Mouse (Mus musculus) liver, embryonic 11.5 days (tissue): ENCODE data around the gene Entpd2. TPM values are rescaled to one million over a fixed set of nuclear protein-coding genes. Genes with fewer than 3 reads are reported as not detected.

ENCODE experiments used
- microRNA-seq: library from miRNA; unstranded; fragments of <30 nt; microRNA quantifications from one replicate; pipeline ENCODE4, GENCODE M21; 2017; ENCODE audit warnings: borderline number of aligned reads
- polyA plus RNA-seq: library from polyadenylated mRNA; unstranded; fragments of >200 nt; fragmentation: Nextera tagmentation; extraction: Ambion mirVana; gene quantifications from 2 replicates; pipeline ENCODE4 v1.2.1, GENCODE M21; 2014

Entpd2 gene
- polyA plus RNA-seq, 1 experiment from 2014 or later, result 0.25 TPM

Small RNA genes within 50 kb of the gene (microRNA-seq; reads per million reads assigned to microRNA genes)
- gene Mir3087, result not detected

Other genes starting within 250 kb of the Entpd2 start
- gene Nrarp, start 215.1 kb upstream of the Entpd2 start, polyA plus RNA-seq, result 6.5 and 7.6 TPM in 2 replicates
- gene Tor4a, start 199.0 kb upstream of the Entpd2 start, polyA plus RNA-seq, result 12.1 and 13.1 TPM in 2 replicates
- gene Nelfb, start 184.4 kb upstream of the Entpd2 start, polyA plus RNA-seq, result 85.3 and 86.3 TPM in 2 replicates
- gene Stpg3, start 181.2 kb upstream of the Entpd2 start, polyA plus RNA-seq, result 0.29 TPM in 1 of 2 replicates, not detected in the other
- 0.45 TPM in 2 replicates for gene Fam166a, start 177.1 kb upstream of the Entpd2 start, polyA plus RNA-seq
- 823 and 870 TPM in 2 replicates for gene Tubb4b, start 171.2 kb upstream of the Entpd2 start, polyA plus RNA-seq
- gene Slc34a3, start 161.5 kb upstream of the Entpd2 start, polyA plus RNA-seq, result 0.07 TPM in 1 of 2 replicates, not detected in the other
- gene Rnf224, start 159.1 kb upstream of the Entpd2 start, polyA plus RNA-seq, result 0.10 and 0.21 TPM in 2 replicates
- gene Rnf208, start 153.6 kb upstream of the Entpd2 start, polyA plus RNA-seq, result 7.7 and 8.1 TPM in 2 replicates
- not detected in 2 replicates for gene Cysrt1, start 153.4 kb upstream of the Entpd2 start, polyA plus RNA-seq
- 6.3 and 6.8 TPM in 2 replicates for gene AL732309.1, start 149.0 kb upstream of the Entpd2 start, polyA plus RNA-seq
- gene Tmem203, start 140.4 kb upstream of the Entpd2 start, polyA plus RNA-seq, result 14.4 and 15.2 TPM in 2 replicates
- gene Tprn, start 133.3 kb upstream of the Entpd2 start, polyA plus RNA-seq, result 9.6 and 10.3 TPM in 2 replicates
- gene Ssna1, start 123.4 kb upstream of the Entpd2 start, polyA plus RNA-seq, result 233 and 237 TPM in 2 replicates
- gene Anapc2, start 123.4 kb upstream of the Entpd2 start, polyA plus RNA-seq, result 74.7 and 77.6 TPM in 2 replicates
- gene Tmem210, start 107.7 kb upstream of the Entpd2 start, polyA plus RNA-seq, result not detected in 2 replicates
- gene Lrrc26, start 106.0 kb upstream of the Entpd2 start, polyA plus RNA-seq, result not detected in 2 replicates
- 1.0 and 1.6 TPM in 2 replicates for gene Grin1, start 76.7 kb upstream of the Entpd2 start, polyA plus RNA-seq
- gene Man1b1, start 63.5 kb upstream of the Entpd2 start, polyA plus RNA-seq, result 48.3 and 62.9 TPM in 2 replicates
- gene Dpp7, start 39.5 kb upstream of the Entpd2 start, polyA plus RNA-seq, result 17.4 and 18.3 TPM in 2 replicates
- 15.6 and 17.8 TPM in 2 replicates for gene Uap1l1, start 30.2 kb upstream of the Entpd2 start, polyA plus RNA-seq
- 45.3 and 51.0 TPM in 2 replicates for gene Sapcd2, start 23.6 kb upstream of the Entpd2 start, polyA plus RNA-seq
- gene Npdc1, start 3.5 kb downstream of the Entpd2 start, polyA plus RNA-seq, result 7.0 and 8.1 TPM in 2 replicates
- 0.09 TPM in 1 of 2 replicates, not detected in the other for gene Fut7, start 27.4 kb downstream of the Entpd2 start, polyA plus RNA-seq
- 3.9 and 4.5 TPM in 2 replicates for gene Abca2, start 32.8 kb downstream of the Entpd2 start, polyA plus RNA-seq
- 0.21 TPM in 1 of 2 replicates, not detected in the other for gene Clic3, start 61.0 kb downstream of the Entpd2 start, polyA plus RNA-seq
- 9.2 and 14.3 TPM in 2 replicates for gene Paxx, start 65.2 kb downstream of the Entpd2 start, polyA plus RNA-seq
- not detected in 2 replicates for gene Ptgds, start 74.2 kb downstream of the Entpd2 start, polyA plus RNA-seq
- gene Lcn12, start 98.0 kb downstream of the Entpd2 start, polyA plus RNA-seq, result not detected in 2 replicates
- 63.3 and 63.6 TPM in 2 replicates for gene Fbxw5, start 104.9 kb downstream of the Entpd2 start, polyA plus RNA-seq
- 14.9 and 16.8 TPM in 2 replicates for gene C8g, start 105.8 kb downstream of the Entpd2 start, polyA plus RNA-seq
- gene Traf2, start 151.1 kb downstream of the Entpd2 start, polyA plus RNA-seq, result 28.0 and 31.0 TPM in 2 replicates
- gene Edf1, start 162.0 kb downstream of the Entpd2 start, polyA plus RNA-seq, result 367 and 380 TPM in 2 replicates
- 1.3 and 1.8 TPM in 2 replicates for gene Mamdc4, start 179.0 kb downstream of the Entpd2 start, polyA plus RNA-seq
- 112 and 116 TPM in 2 replicates for gene Phpt1, start 179.3 kb downstream of the Entpd2 start, polyA plus RNA-seq
- 0.21 TPM in 1 of 2 replicates, not detected in the other for gene Ajm1, start 185.9 kb downstream of the Entpd2 start, polyA plus RNA-seq
- 59.3 and 67.7 TPM in 2 replicates for gene Rabl6, start 212.6 kb downstream of the Entpd2 start, polyA plus RNA-seq
- gene Ccdc183, start 221.8 kb downstream of the Entpd2 start, polyA plus RNA-seq, result 0.08 and 0.12 TPM in 2 replicates
- 12.1 and 13.4 TPM in 2 replicates for gene Tmem141, start 226.1 kb downstream of the Entpd2 start, polyA plus RNA-seq
- 31.1 and 33.4 TPM in 2 replicates for gene Fcna, start 232.2 kb downstream of the Entpd2 start, polyA plus RNA-seq